Mouse (Mus musculus): ENCODE measurements around the gene Usp10.

The Usp10 gene

GRCm38 (mm10) chr8:119964859-119965258, 54.7 kb downstream of the Usp10 start:
- no peak for DNase-seq

- peak in 1 of 2 experiments; percentile 11 for DNase-seq
These were observed 57.3 kb downstream of the Usp10 start for GRCm38 (mm10) chr8:119967435-119967834.

- no peak for DNase-seq
These were observed 60.0 kb downstream of the Usp10 start for GRCm38 (mm10) chr8:119970169-119970568.

GRCm38 (mm10) chr8:119972558-119972957, 62.4 kb downstream of the Usp10 start:
- DNase-seq: no peak

GRCm38 (mm10) chr8:119978770-119979381, 68.7 kb downstream of the Usp10 start:
- DNase-seq: peak; percentile 7 to 26

- no peak for DNase-seq
These were observed 71.1 kb downstream of the Usp10 start for GRCm38 (mm10) chr8:119981253-119981652.

GRCm38 (mm10) chr8:119984085-119984484, 73.9 kb downstream of the Usp10 start:
- DNase-seq: peak in 1 of 2 experiments; percentile 29

GRCm38 (mm10) chr8:119986174-119986573, 76.0 kb downstream of the Usp10 start:
- no peak for DNase-seq

- DNase-seq: no peak
These were observed 77.9 kb downstream of the Usp10 start for GRCm38 (mm10) chr8:119988087-119988486.

GRCm38 (mm10) chr8:119992249-119992648, 82.1 kb downstream of the Usp10 start, which contains the start of gene Crispld2:
Gene Crispld2, plus strand, starts transcription at chr8:119992438.
- DNase-seq: peak; percentile 30 to 34

GRCm38 (mm10) chr8:119994114-119994513, 84.0 kb downstream of the Usp10 start:
- no peak for DNase-seq

GRCm38 (mm10) chr8:119994556-119994955, 84.4 kb downstream of the Usp10 start:
- no peak for DNase-seq

GRCm38 (mm10) chr8:119997266-119997665, 87.1 kb downstream of the Usp10 start:
- DNase-seq: no peak

GRCm38 (mm10) chr8:120000461-120000860, 90.3 kb downstream of the Usp10 start:
- DNase-seq: no peak

GRCm38 (mm10) chr8:120001712-120002111, 91.6 kb downstream of the Usp10 start:
- no peak for DNase-seq

GRCm38 (mm10) chr8:120002348-120002747, 92.2 kb downstream of the Usp10 start:
- no peak for DNase-seq

GRCm38 (mm10) chr8:120004154-120004702, 94.1 kb downstream of the Usp10 start:
- DNase-seq: no peak

GRCm38 (mm10) chr8:120004705-120005381, 94.7 kb downstream of the Usp10 start:
- DNase-seq: no peak

GRCm38 (mm10) chr8:120006645-120007160, 96.5 kb downstream of the Usp10 start:
- no peak for DNase-seq
